Mouse (Mus musculus) CH12.LX (cell line): Measurements from ENCODE around the gene Iqcn. TPM values are rescaled to one million over a fixed set of nuclear protein-coding genes. Genes with fewer than 3 reads are reported as not detected.

ENCODE experiments used
- DNase-seq: peaks from one replicate; pipeline ENCODE4 v3.0.0-alpha.2; 2013; ENCODE audit errors: extremely low read depth
- H3K27ac ChIP-seq: 2 replicates; pipeline ENCODE4 v1.5.1; 2012; ENCODE audit warnings: low read depth, mild to moderate bottlenecking, control low read depth, moderate library complexity; ENCODE audit not compliant: insufficient read depth
- H3K27me3 ChIP-seq: replicated peaks from 2 replicates; pipeline ENCODE3; 2012; ENCODE audit warnings: inconsistent platforms
- H3K36me3 ChIP-seq, 2 experiments: replicated peaks in 1 of 2; 2 replicates each; pipeline versions ENCODE3 to v1.6.1; 2012; ENCODE audit warnings: inconsistent platforms in 1 of 2, low read length in 1 of 2, mild to moderate bottlenecking in 1 of 2, mixed read lengths in 1 of 2, moderate library complexity in 1 of 2; ENCODE audit not compliant: control insufficient read depth in 1 of 2, insufficient read depth in 1 of 2
- H3K4me1 ChIP-seq, 2 experiments: 2 replicates each; pipeline ENCODE4 v1.6.1; 2012; ENCODE audit warnings: inconsistent platforms in 1 of 2, moderate library complexity in 1 of 2; ENCODE audit not compliant: insufficient read depth in 2 of 2, control insufficient read depth in 1 of 2
- H3K4me2 ChIP-seq: 2 replicates; pipeline ENCODE4 v1.6.1; 2012; ENCODE audit warnings: low read depth, mild to moderate bottlenecking, control low read depth; ENCODE audit not compliant: poor library complexity, insufficient read depth, severe bottlenecking
- H3K4me3 ChIP-seq, 3 experiments: fragments of 150-350 bp in 1 of 3; sonication (generic) in 1 of 3; replicated peaks in 1 of 3; 2 replicates each; pipeline versions ENCODE3 to v1.5.1; 2011 to 2012; ENCODE audit warnings: low read depth in 2 of 3, low read length in 2 of 3, mild to moderate bottlenecking in 2 of 3, moderate library complexity in 2 of 3, control low read depth in 1 of 3, improper control_type of control experiment in 1 of 3, inconsistent platforms in 1 of 3, mixed read lengths in 1 of 3; ENCODE audit not compliant: poor library complexity in 1 of 3
- H3K79me2 ChIP-seq: replicated peaks from 2 replicates; pipeline ENCODE4 v1.6.1; 2012; ENCODE audit warnings: mild to moderate bottlenecking, moderate library complexity; ENCODE audit not compliant: control insufficient read depth, poor library complexity, insufficient read depth, severe bottlenecking; ENCODE audit errors: extremely low read depth
- H3K9ac ChIP-seq: 2 replicates; pipeline ENCODE4 v1.6.1; 2012; ENCODE audit warnings: low read depth, mild to moderate bottlenecking, control low read depth, moderate library complexity; ENCODE audit not compliant: insufficient read depth
- H3K9me3 ChIP-seq: replicated peaks from 2 replicates; pipeline ENCODE3; 2012; ENCODE audit warnings: low read length, inconsistent platforms, mixed read lengths
- BHLHE40 ChIP-seq: IDR thresholded peaks from 2 replicates; pipeline ENCODE4 v1.6.1; 2011; ENCODE audit warnings: mild to moderate bottlenecking, low read depth, low read length, improper control_type of control experiment
- CHD1 ChIP-seq: IDR thresholded peaks from 2 replicates; pipeline ENCODE4 v1.6.1; 2012; ENCODE audit warnings: low read depth, low read length, improper control_type of control experiment, inconsistent platforms
- CHD2 ChIP-seq: IDR thresholded peaks from 2 replicates; pipeline ENCODE4 v1.6.1; 2011; ENCODE audit warnings: low read length, improper control_type of control experiment
- E2F4 ChIP-seq: IDR thresholded peaks from 2 replicates; pipeline ENCODE4 v1.6.1; 2011; ENCODE audit warnings: low read depth, low read length, improper control_type of control experiment; ENCODE audit not compliant: insufficient replicate concordance
- ELF1 ChIP-seq: IDR thresholded peaks from 2 replicates; pipeline ENCODE4 v1.6.1; 2014; ENCODE audit warnings: low read depth, mild to moderate bottlenecking, inconsistent platforms, low read length, improper control_type of control experiment
- HCFC1 ChIP-seq: IDR thresholded peaks from 2 replicates; pipeline ENCODE4 v1.6.1; 2012; ENCODE audit warnings: low read depth, mild to moderate bottlenecking, inconsistent platforms, low read length, improper control_type of control experiment
- IRF4 ChIP-seq: IDR thresholded peaks from 2 replicates; pipeline ENCODE4 v1.6.1; 2014; ENCODE audit warnings: low read depth, mild to moderate bottlenecking, inconsistent platforms, low read length, improper control_type of control experiment
- JUN ChIP-seq: IDR thresholded peaks from 2 replicates; pipeline ENCODE4 v1.6.1; 2011; ENCODE audit warnings: low read depth, mild to moderate bottlenecking, low read length, improper control_type of control experiment, moderate library complexity; ENCODE audit not compliant: insufficient read depth
- JUND ChIP-seq: conservative IDR thresholded peaks from 2 replicates; pipeline ENCODE4 v1.6.1; 2011; ENCODE audit warnings: low read depth, low read length, improper control_type of control experiment
- KAT2A ChIP-seq: IDR thresholded peaks from 2 replicates; pipeline ENCODE4 v1.6.1; 2012; ENCODE audit warnings: low read length, improper control_type of control experiment, inconsistent platforms; ENCODE audit not compliant: insufficient replicate concordance
- MAFK ChIP-seq: IDR thresholded peaks from 2 replicates; pipeline ENCODE4 v1.6.1; 2011; ENCODE audit warnings: low read length, improper control_type of control experiment; ENCODE audit not compliant: insufficient replicate concordance
- MAZ ChIP-seq: IDR thresholded peaks from 2 replicates; pipeline ENCODE4 v1.6.1; 2012; ENCODE audit warnings: low read depth, mild to moderate bottlenecking, inconsistent platforms, low read length, improper control_type of control experiment, moderate library complexity
- MXI1 ChIP-seq: IDR thresholded peaks from 2 replicates; pipeline ENCODE4 v1.6.1; 2011; ENCODE audit warnings: mild to moderate bottlenecking, low read depth, low read length, improper control_type of control experiment
- MYC ChIP-seq: IDR thresholded peaks from 2 replicates; pipeline ENCODE4 v1.6.1; 2011; ENCODE audit warnings: low read depth, mild to moderate bottlenecking, improper control_type of control experiment, low read length
- NELFE ChIP-seq: IDR thresholded peaks from 2 replicates; pipeline ENCODE4 v1.6.1; 2011; ENCODE audit warnings: low read depth, low read length, improper control_type of control experiment
- NRF1 ChIP-seq: IDR thresholded peaks from 2 replicates; pipeline ENCODE4 v1.6.1; 2014; ENCODE audit warnings: low read depth, mild to moderate bottlenecking, inconsistent platforms, low read length, improper control_type of control experiment, moderate library complexity
- PAX5 ChIP-seq: IDR thresholded peaks from 2 replicates; pipeline ENCODE4 v1.6.1; 2012; ENCODE audit warnings: low read length, inconsistent platforms, mixed read lengths
- POLR2A ChIP-seq: IDR thresholded peaks from 2 replicates; pipeline ENCODE4 v1.6.1; 2011; ENCODE audit warnings: low read depth, mild to moderate bottlenecking, improper control_type of control experiment, low read length
- POLR2AphosphoS2 ChIP-seq: IDR thresholded peaks from 2 replicates; pipeline ENCODE4 v1.6.1; 2011; ENCODE audit warnings: low read depth, low read length, improper control_type of control experiment
- RAD21 ChIP-seq: IDR thresholded peaks from 2 replicates; pipeline ENCODE4 v1.6.1; 2011; ENCODE audit warnings: low read depth, mild to moderate bottlenecking, low read length, improper control_type of control experiment, moderate library complexity
- SIN3A ChIP-seq: IDR thresholded peaks from 2 replicates; pipeline ENCODE4 v1.6.1; 2012; ENCODE audit warnings: low read length, improper control_type of control experiment, inconsistent platforms
- SMC3 ChIP-seq: IDR thresholded peaks from 2 replicates; pipeline ENCODE4 v1.6.1; 2011; ENCODE audit warnings: low read depth, low read length, improper control_type of control experiment
- TBP ChIP-seq: conservative IDR thresholded peaks from 2 replicates; pipeline ENCODE4 v1.6.1; 2011; ENCODE audit warnings: low read depth, low read length, improper control_type of control experiment
- TCF12 ChIP-seq: IDR thresholded peaks from 2 replicates; pipeline ENCODE4 v1.6.1; 2014; ENCODE audit warnings: low read depth, mild to moderate bottlenecking, inconsistent platforms, low read length, improper control_type of control experiment
- UBTF ChIP-seq: IDR thresholded peaks from 2 replicates; pipeline ENCODE4 v1.6.1; 2012; ENCODE audit warnings: low read depth, mild to moderate bottlenecking, inconsistent platforms, low read length, improper control_type of control experiment, moderate library complexity
- USF1 ChIP-seq: IDR thresholded peaks from 2 replicates; pipeline ENCODE4 v1.6.1; 2014; ENCODE audit warnings: low read depth, mild to moderate bottlenecking, inconsistent platforms, low read length, improper control_type of control experiment
- USF2 ChIP-seq: conservative IDR thresholded peaks from 2 replicates; pipeline ENCODE4 v1.6.1; 2011; ENCODE audit warnings: low read depth, low read length, improper control_type of control experiment
- ZMIZ1 ChIP-seq: IDR thresholded peaks from 2 replicates; pipeline ENCODE4 v1.6.1; 2012; ENCODE audit warnings: low read depth, mild to moderate bottlenecking, inconsistent platforms, low read length, improper control_type of control experiment
- ZNF384 ChIP-seq: IDR thresholded peaks from 2 replicates; pipeline ENCODE4 v1.6.1; 2012; ENCODE audit warnings: low read depth, low read length, improper control_type of control experiment, inconsistent platforms
- dilution Hi-C: fragments of 300-500 bp; cut with MboI; formaldehyde crosslinking; loops from 2 replicates; pipeline ENCODE4 v1.14.3; 2020; ENCODE audit warnings: low sequenced_read_pairs; ENCODE audit not compliant: extremely low pct_unique_long_range_greater_than_20kb, extremely low pct_ligation_motif_present
- in situ Hi-C: fragments of 300-500 bp; cut with MboI; formaldehyde crosslinking; loops from 3 replicates; pipeline ENCODE4 v1.14.3; 2019; ENCODE audit warnings: low sequenced_read_pairs, low pct_ligation_motif_present, low pct_unique_long_range_greater_than_20kb, mixed read lengths
- polyA plus RNA-seq: library from polyadenylated mRNA; unstranded; fragments of >175 nt; gene quantifications from 2 replicates; pipeline ENCODE4 v1.2.1, GENCODE M21; 2012; ENCODE audit warnings: low read depth; ENCODE audit not compliant: insufficient read length
- total RNA-seq, 2 experiments: library from RNA; depleted of rRNA; stranded (reverse); fragments of 300-350 nt in 1 of 2; fragments of >200 nt in 1 of 2; gene quantifications; 2 replicates each; pipeline ENCODE4 v1.2.3; 2012 to 2014

The Iqcn gene
- total and polyA plus RNA-seq, 3 experiments, result 0.07 TPM; not detected in 2

DNA sequence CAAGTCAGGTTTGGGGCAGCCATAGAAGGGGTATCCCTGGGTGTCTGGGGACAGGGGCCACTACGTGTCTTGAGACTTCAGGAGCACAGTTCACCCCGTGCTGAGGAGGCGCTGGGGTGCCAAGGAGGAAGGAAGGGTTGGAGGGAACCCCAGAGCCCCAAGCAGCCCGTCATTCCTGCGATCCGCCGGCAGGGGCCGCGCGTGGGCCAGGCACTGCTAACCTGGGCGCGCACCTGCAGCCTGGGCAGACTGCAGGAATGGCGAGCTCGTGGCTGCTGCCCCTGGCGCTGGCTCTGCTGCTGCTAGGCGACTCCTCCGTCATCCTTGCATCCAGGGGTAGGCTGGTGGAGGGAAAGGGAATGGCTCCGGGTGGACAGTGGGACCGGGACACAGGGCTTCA lies 15.0 kb downstream of the Iqcn start, which contains the start of gene Gm3336 (continued):
- TF ChIP-seq USF2, result no peak
- peak; percentile 76 for TF ChIP-seq RAD21
- TF ChIP-seq TCF12, result peak; percentile 64

DNA sequence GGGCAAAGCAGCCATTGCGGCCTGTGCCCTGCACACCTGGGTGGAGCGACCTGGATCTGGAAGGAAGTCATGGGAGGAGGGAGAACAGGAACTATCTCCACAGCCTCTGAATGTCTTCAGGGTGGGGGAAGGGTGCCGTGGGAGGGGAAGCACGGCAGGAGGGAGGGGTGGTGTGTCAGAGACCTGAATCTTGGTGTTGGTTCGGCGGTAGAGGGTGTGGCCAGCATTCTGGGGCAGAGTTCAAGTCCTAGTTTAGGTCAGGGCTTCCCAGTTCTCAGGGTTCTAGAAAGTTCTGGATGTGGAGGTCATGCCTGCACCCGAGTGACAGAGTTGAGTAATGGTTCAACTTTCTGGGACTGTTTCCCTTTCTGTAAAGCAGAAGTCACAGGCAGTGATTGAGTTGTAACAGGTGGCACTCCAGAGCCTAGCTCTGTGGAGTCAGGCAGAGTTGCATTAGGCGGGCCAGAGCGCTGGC lies 16.6 kb downstream of the Iqcn start:
- TF ChIP-seq JUND (no peak), MAFK (no peak), KAT2A (no peak), UBTF (no peak), PAX5 (no peak), CHD2 (no peak), IRF4 (no peak), NRF1 (no peak), ZMIZ1 (no peak), MYC (no peak), POLR2A (no peak), MAZ (no peak), RAD21 (no peak), USF1 (no peak)
- in situ Hi-C loops (loop anchor here (5.0 to 10.0 kb wide), 3 partner anchors 32 to 125 kb away; partner anchors contain the start of genes Pgpep1 and Rab3a), dilution Hi-C loops (no loop called here)
- H3K4me1 ChIP-seq, result peaks cover 6 to 33% of the 10 kb centered on the region in 2 experiments
- H3K9ac ChIP-seq, result no peak overlapping the region
- no peaks in the 10 kb centered on the region for H3K9me3 ChIP-seq
- H3K79me2 ChIP-seq, result no peaks in the 10 kb centered on the region
- DNase-seq, result no peak
- H3K27me3 ChIP-seq, result peaks cover 13% of the 10 kb centered on the region
- no peak overlapping the region for H3K4me2 ChIP-seq
- no peak overlapping the region for H3K4me3 ChIP-seq
- H3K27ac ChIP-seq, result no peak overlapping the region
- no peaks in the 10 kb centered on the region for H3K36me3 ChIP-seq

DNA sequence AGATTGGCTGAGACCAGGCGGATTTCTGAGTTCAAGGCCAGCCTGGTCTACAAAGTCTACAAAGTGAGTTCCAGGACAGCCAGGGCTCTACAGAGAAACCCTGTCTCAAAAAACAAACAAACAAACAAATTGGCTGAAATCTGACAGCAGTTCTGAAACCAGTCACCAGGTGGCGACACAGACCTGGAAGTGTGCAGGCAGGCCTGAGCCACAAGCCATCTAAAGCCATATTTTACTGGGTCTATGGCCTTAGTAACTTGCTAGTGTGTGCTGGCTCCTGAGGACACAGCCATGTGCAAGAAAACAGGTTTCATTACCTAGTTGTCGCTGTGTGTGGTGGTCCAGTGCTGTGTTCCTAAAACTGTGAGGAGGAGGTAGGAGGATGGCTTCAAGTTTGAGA lies 17.5 kb downstream of the Iqcn start:
- in situ Hi-C loops, result no loop called here
- Histone ChIP-seq H3K9ac (no peak overlapping the region), H3K4me3 (no peak overlapping the region), H3K36me3 (no peaks in the 10 kb centered on the region), H3K79me2 (no peaks in the 10 kb centered on the region), H3K4me1 (peaks cover 6 to 33% of the 10 kb centered on the region in 2 experiments), H3K9me3 (no peaks in the 10 kb centered on the region), H3K27ac (no peak overlapping the region), H3K4me2 (no peak overlapping the region), H3K27me3 (peaks cover 13% of the 10 kb centered on the region)
- peak; percentile 73 for DNase-seq
- dilution Hi-C loops, result no loop called here
- no peak for TF ChIP-seq IRF4
- TF ChIP-seq SIN3A, result no peak
- peak; percentile 99 for TF ChIP-seq SMC3
- peak; percentile 95 for TF ChIP-seq RAD21
- TF ChIP-seq JUN, result no peak
- TF ChIP-seq MYC, result peak; percentile 69; the same call in 1 of the 2 replicates
- no peak for TF ChIP-seq E2F4
- TF ChIP-seq USF1, result no peak
- no peak for TF ChIP-seq JUND
- TF ChIP-seq PAX5, result no peak
- TF ChIP-seq TCF12, result no peak
- TF ChIP-seq POLR2AphosphoS2, result no peak
- TF ChIP-seq MXI1, result no peak
- no peak for TF ChIP-seq CHD2
- TF ChIP-seq NELFE, result no peak; the same call in 1 of the 2 replicates
- TF ChIP-seq POLR2A, result no peak
- TF ChIP-seq BHLHE40, result 0 out of 2 replicates have a peak, but pooled peaks have one; percentile 25
- no peak for TF ChIP-seq ELF1
- no peak for TF ChIP-seq HCFC1
- TF ChIP-seq TBP, result no peak
- TF ChIP-seq CHD1, result no peak
- TF ChIP-seq MAZ, result no peak
- no peak for TF ChIP-seq NRF1
- no peak for TF ChIP-seq ZNF384
